Mouse (Mus musculus): ENCODE measurements around the gene Arhgef16.

- TF ChIP-seq CTCF (IDR thresholded peaks at IDR 0.05; ENCODE audit: low read depth): peak; percentile 13; the same call in 1 of the 2 replicates
- no peak for TF ChIP-seq EP300 (optimal IDR thresholded peaks at IDR 0.05)
Observed at GRCm38 (mm10) chr4:154269520-154269919, 32.0 kb downstream of the Arhgef16 start.

Data from stomach, postnatal 0 days (tissue).